Mouse (Mus musculus): Measurements from ENCODE around the gene Abcc1. TPM values are rescaled to one million over a fixed set of nuclear protein-coding genes. Genes with fewer than 3 reads are reported as not detected.

The Abcc1 gene
- total RNA-seq, 2 experiments from 2014 or later: 24.4 to 28.4 TPM

GRCm38 (mm10) chr16:14439081-14439480 lies 77.7 kb downstream of the Abcc1 start:
- no peak for DNase-seq (ENCODE audit: low spot score in 2 of 2)

DNA sequence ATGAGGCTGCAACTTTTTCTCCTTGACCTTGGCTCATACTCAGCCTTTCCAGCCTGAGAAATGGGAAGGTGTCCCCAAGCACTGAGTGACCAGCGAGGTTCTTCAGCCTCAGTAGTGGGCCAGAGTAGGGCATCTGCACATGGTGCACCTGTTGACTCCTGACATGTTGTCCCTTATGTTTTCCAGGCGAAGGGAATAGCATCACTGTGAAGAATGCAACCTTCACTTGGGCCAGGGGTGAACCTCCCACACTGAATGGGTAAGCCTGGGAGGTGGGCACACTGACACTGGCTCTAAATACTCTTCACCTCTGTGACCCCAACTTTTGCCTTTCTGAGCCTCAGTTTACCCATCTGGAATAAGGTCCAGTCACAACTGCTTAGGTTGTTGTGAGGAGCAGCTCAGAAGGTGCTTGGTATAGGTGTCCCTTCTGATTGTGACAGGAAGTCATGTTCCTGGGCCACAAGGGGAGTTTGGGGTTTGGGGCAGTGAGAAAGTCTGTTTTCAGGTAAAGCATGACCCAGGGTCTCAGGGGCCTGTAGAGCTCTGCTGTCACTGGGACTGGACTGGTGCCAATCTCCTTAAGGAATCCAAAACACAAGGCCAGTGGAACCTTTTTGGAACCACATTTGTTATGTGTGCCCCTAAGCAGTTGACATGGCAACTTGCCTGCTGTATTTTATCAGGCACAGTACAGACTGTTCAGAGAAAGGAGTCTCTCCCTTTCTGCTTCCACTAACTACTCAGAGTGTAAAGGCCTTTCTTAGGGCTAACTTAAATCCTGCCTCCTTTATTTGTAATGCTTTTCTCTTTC lies 78.7 kb downstream of the Abcc1 start:
- no peak for DNase-seq (ENCODE audit: low spot score in 2 of 2)

DNA sequence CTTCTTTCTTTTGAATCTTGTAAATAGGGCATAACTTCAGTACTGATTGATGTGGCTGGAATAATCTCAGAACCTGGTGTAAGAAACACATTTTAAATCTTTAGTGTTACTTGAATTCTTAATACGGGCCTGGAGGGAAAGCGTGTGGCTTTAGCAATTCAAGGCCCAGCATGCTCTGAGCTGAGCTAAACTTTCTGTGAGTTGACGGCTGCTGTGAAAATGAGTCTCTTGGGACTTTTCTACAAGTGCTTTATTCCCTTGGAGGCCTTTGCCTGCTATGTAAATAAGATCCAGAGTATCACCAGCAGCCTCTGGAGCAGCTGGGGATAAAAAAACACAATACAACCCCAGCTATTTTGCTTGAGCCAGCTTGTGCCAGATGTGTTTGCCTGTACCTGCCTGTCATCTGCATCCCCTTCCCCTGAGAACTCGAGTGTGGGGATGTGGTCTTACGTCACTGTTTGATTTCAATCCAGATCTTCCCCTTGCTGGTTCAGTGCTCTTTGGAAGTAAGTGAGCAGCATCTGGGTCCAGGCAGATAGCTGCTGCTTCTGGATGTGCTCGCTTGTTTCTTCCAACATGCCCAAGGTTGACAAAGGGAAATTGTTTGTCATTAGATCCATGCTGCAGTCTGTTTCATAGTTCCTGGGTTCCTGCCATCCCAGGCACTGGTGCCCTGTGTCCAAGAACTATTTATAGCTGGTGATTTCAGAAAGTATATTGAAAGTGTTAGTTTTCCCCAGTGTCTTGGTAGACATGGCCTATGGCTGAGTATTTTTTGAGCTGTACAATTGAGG lies 82.9 kb downstream of the Abcc1 start:
- DNase-seq (ENCODE audit: low spot score in 2 of 2): no peak

DNA sequence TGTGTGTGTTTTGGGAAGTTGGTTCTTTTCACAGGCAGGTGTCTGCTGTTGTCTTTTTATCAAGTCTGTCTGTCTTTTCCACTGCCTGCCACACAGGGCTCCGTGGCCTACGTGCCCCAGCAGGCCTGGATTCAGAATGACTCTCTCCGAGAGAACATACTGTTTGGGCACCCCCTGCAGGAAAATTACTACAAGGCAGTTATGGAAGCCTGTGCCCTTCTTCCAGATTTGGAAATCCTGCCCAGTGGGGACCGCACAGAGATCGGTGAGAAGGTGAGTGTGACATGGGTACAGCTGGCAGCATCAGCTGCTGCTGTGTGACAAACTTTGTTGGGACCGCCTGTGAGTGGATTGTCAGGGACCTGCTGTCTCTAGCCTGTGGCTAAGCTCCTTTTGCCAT lies 83.8 kb downstream of the Abcc1 start:
- DNase-seq (ENCODE audit: low spot score in 2 of 2): no peak

- DNase-seq (ENCODE audit: low spot score in 2 of 2): no peak
Observed at GRCm38 (mm10) chr16:14447366-14447765, 86.0 kb downstream of the Abcc1 start.

DNA sequence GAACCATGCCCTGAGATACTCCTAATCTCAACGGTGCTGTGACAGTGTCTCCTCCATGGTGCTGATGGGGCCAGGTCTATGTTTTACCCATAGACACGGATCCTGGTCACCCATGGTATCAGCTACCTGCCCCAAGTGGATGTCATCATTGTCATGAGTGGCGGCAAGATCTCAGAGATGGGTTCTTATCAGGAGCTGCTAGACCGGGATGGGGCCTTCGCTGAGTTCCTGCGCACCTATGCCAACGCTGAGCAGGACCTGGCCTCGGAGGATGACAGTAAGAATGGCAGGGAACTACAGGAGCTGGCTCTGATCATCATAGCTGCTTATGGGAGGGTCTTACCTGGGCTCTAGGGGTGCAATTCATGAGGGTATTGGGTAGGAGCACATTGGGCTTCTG lies 86.9 kb downstream of the Abcc1 start:
- DNase-seq (ENCODE audit: low spot score in 2 of 2): no peak

DNA sequence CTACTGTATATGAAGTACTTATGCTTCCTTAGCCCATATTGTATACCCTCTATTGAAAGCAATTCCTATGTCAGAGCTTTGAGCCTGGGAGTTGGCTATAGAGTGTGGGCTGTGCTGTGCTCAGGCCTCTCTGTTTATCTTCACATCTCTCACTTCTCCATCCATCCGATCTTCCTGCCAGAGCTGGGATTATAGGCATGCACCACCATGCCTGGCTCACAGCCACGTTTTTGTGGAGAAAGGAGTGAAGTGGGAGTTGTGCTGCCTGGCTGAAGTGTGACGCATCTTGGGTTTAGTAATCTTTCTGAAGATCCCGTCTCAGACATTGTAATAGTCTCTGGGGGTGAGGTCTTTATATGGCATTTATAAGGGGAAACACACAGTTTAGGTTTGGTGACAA lies 88.5 kb downstream of the Abcc1 start:
- no peak for DNase-seq (ENCODE audit: low spot score in 2 of 2)

DNA sequence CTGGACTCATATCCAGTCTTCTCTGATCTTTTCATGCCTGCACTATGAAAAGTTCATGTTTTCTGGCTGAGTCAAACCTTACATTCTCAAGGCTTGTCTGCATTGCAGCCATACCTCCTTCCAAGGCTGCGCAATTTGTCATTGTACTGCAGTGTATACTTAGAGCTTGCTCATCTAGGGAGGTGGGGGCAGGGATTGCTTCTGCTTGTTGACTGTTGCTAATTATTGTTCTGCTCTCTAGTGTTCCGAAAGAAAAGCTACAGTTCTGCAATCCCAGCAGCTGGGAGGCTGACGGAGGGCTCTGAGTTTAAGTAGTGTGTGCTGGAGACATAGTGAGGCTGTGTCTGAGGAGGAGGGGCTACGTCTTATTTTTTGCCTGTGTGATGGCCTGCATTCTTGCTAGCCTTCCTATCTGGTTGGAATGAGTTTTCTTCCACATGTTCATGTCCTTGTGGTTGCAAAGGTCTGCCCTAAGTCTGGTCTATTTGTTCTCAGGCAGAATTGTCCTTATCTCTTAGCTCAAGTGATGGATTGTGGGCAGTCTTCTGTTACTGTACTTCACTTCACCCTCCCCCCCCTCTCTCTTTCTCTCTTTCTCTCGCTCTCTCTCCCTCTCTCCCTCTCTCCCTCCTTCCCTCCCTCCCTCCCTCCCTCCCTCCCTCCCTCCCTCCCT lies 90.2 kb downstream of the Abcc1 start:
- DNase-seq (ENCODE audit: low spot score in 2 of 2): peak in 1 of 2 experiments; percentile 10

DNA sequence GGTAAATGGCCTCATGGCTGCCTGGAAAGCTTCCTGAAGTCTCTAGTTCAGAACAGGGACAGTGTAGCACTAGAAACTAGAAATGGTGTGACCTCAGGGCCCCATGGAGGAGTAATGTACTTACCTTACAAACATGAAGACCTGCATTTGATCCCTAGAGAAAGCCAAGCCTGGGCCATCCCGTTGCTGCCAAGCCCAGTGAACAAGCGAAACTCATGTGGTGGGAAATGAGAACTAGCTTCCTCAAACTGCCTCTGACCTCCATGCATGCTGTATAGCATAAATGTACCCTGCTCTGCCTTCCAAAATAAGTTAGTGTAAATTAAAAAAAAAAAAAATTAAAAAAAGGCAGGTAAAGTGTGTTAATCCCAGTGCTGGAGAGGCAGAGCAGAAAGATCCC lies 101.2 kb downstream of the Abcc1 start:
- no peak for DNase-seq (ENCODE audit: low spot score in 2 of 2)

DNA sequence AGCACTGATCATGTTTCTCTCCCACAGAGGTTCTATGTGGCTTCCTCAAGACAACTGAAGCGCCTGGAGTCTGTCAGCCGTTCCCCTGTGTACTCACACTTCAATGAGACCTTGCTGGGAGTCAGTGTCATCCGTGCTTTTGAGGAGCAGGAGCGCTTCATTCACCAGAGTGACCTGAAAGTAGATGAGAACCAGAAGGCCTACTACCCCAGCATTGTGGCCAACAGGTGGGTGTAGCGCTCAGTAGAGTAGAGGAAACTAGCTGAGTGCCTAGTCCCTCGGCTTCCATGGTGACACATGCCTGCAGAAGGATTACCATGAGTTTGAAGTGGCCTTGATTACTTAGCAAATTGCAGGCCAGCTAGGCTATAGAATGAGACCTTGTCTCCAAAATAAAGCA lies 103.7 kb downstream of the Abcc1 start:
- DNase-seq (ENCODE audit: low spot score in 2 of 2): no peak

GRCm38 (mm10) chr16:14468351-14468750 lies 107.0 kb downstream of the Abcc1 start:
- no peak for DNase-seq (ENCODE audit: low spot score in 2 of 2)

DNA sequence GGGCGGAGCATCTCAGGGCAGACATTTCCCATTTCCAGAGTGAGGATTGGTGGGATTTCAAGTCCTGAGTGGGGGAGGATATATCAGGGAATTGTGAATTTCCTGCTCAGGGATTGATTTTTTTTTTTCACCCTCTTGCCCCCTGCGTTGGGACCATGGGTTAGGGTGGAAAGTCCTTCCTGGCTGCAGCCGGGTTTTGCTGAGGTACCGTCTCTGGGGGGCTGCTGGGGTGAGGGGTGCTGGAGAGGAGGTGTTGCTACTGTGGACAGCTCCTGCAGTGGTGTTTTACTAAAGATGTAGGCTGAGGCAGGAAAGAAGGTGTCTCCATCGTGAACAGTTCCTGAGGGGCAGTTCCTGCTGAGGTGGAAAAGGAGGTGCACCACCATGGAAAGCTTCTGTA lies 107.5 kb downstream of the Abcc1 start:
- DNase-seq (ENCODE audit: low spot score in 2 of 2): no peak

DNA sequence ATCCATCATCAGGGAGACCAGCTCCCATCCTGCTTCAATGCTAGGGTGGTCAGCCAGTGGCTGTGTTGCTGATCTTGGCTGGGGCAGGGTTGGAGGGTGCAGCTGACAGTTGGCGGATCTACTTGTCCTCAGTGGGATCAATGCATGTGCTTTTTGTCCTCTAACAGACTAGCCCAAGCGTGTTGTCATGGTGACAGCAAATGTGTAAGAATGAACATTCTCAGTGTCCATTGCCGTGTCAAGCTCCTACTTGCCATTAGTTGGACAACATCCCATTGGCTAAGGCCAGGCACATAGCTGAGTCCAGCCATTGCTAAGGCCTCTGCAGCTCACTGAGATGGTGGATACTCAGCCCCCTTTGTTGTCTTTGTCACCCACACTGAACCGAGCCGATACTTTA lies 110.8 kb downstream of the Abcc1 start:
- DNase-seq (ENCODE audit: low spot score in 2 of 2): no peak

GRCm38 (mm10) chr16:14473686-14474085 lies 112.3 kb downstream of the Abcc1 start:
- DNase-seq (ENCODE audit: low spot score in 2 of 2): no peak

DNA sequence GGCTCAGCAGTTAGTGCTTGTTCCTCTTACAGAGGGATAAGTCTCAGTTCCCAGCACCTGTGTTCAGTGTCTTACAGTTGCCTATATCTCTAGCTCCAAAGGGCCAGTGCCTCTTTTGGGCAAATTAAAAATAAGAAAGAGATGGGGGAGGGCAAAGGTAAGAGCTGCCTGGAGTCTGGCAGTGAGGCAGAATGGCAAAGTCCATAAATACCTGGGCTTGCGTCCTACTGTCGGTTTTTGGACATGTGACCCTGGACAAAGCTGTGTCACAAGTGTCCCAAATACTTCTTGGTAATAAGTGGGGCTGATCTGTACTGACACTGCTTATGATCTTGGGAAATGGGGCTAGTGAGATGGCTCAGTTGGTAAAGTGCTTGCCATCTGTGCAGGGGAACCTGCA lies 113.6 kb downstream of the Abcc1 start:
- DNase-seq (ENCODE audit: low spot score in 2 of 2): no peak

- DNase-seq (ENCODE audit: low spot score in 2 of 2): no peak
Observed at GRCm38 (mm10) chr16:14476056-14476455, 114.7 kb downstream of the Abcc1 start.

DNA sequence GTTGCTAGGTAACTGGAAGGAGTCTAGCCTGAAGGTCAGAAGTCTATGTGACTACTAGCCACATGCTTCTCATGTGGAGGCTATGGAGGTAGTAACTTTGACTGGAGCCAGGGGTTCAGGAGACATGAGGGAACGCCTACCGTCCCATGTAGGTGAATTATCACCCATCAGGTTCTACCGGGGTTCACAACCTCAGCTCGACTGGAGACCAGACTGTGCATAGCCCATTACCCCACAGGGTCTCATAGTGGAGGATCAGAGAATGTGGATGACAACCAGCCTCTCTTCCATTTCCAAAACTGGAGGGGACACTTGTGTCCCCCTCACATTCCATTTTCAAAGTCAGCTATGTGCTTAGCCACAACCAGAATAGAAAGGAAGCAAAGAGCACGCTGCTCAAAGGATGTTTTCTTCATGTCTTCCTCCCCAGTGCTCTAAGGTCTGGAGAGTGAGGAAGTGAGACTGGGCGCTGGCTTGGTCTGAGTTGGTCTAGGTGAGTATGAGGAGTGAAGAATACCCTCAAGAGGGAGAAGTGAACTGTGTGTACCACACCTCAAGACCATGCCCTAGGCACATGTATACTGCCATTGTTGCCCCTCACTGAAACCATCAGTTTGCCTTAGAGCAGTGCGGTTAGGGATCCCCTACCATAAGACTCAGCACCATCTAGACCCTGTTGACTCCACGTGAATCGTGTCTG lies 115.5 kb downstream of the Abcc1 start:
- DNase-seq (ENCODE audit: low spot score in 2 of 2): no peak

- DNase-seq (ENCODE audit: low spot score in 2 of 2): no peak
Observed at GRCm38 (mm10) chr16:14477510-14478300, 116.3 kb downstream of the Abcc1 start.

GRCm38 (mm10) chr16:14479641-14480040 lies 118.3 kb downstream of the Abcc1 start:
- DNase-seq (ENCODE audit: low spot score in 2 of 2): no peak

DNA sequence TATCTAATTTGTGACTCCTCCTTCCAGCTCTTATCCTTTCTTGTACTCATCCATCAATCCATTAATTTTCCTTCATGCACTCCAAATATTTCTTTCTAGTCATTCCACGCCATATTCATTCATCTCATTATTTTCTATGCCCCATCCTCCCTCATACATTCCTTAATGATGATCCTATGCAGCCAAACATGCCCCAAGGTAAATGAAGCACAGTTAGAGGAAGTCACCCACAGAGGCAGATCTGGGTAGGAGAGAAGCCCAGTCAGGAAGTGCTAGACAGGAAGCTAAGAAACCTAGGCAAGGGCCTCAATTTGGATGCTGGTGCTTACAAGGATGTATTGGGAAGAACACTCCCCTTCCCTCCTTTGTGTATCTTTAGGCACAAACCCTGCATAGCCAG lies 121.9 kb downstream of the Abcc1 start:
- no peak for DNase-seq (ENCODE audit: low spot score in 2 of 2)

All from adrenal gland, postnatal 4 days (tissue).